Comparison of ENCODE assay signal across 8 mouse cellular contexts in the genomic region with DNA sequence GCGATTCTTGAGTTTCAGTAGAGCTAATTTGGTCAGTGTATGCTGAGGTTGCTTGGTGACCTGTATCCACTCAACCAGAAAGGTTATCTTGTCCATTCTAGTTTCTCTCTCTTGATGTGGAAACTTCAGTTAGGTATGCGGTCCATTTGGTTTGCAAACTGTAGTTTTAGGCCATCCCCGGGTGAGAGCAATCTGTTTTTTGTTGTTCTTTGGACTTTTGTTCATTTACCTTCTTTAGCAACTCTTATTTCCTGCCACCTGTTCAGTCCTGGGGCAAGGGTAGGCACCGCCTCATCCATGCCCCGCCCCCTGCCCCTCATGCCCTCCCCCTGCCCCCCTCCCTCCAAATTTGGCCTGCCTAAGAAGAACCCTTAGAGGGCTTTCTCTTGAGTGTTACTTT. TPM values are rescaled to one million over a fixed set of nuclear protein-coding genes. Genes with fewer than 3 reads are reported as not detected.
DNase-seq lines count a peak whose midpoint lies in the region; ATAC-seq and TF ChIP-seq lines count a peak whose summit lies in the region.

No protein-coding gene starts in this region.

- no peak for TF ChIP-seq POLR2A in cortical plate, adult 2 months (IDR thresholded peaks at IDR 0.05; ENCODE audit: extremely low read depth, insufficient read depth, low read length)

- no peaks in the 10 kb centered on the region for H3K9me3 ChIP-seq in liver, embryonic 12.5 days (replicated peaks)
- no peaks in the 10 kb centered on the region for H3K9me3 ChIP-seq in stomach, embryonic 16.5 days (replicated peaks; ENCODE audit: control insufficient read depth, low read length)
- H3K9me3 ChIP-seq in forebrain, embryonic 12.5 days: no peaks in the 10 kb centered on the region

- WGBS in liver, embryonic 12.5 days (ENCODE audit: insufficient replicate concordance): 72% methylated on average over 5 of the region's 5 CpGs
- 62% methylated on average over 5 of the region's 5 CpGs for WGBS in stomach, embryonic 16.5 days
- 75% methylated on average over 5 of the region's 5 CpGs for WGBS in forebrain, embryonic 12.5 days

- H3K4me1 ChIP-seq in cortical plate, adult 2 months (ENCODE audit: control insufficient read depth, insufficient read depth, low read length): peaks cover 3% of the 10 kb centered on the region; the same call in 1 of the 2 replicates
- peaks cover 71% of the 10 kb centered on the region for H3K4me1 ChIP-seq in liver, embryonic 12.5 days
- H3K4me1 ChIP-seq in stomach, embryonic 16.5 days (ENCODE audit: control insufficient read depth, insufficient read depth, low read length): peaks cover 38% of the 10 kb centered on the region
- H3K4me1 ChIP-seq in forebrain, embryonic 12.5 days: peaks cover 39% of the 10 kb centered on the region

- H3K4me3 ChIP-seq in left cerebral cortex, adult 2 months: peak overlapping the region; percentile 14; the same call in 1 of the 2 replicates
- H3K4me3 ChIP-seq in cortical plate, adult 2 months (ENCODE audit: insufficient read depth, low read length): peak overlapping the region; percentile 71; the same call in 1 of the 2 replicates
- no peak overlapping the region for H3K4me3 ChIP-seq in liver, embryonic 12.5 days
- H3K4me3 ChIP-seq in stomach, embryonic 16.5 days (replicated peaks; ENCODE audit: low read length): no peak overlapping the region
- H3K4me3 ChIP-seq in forebrain, embryonic 12.5 days (replicated peaks): no peak overlapping the region

- H3K4me2 ChIP-seq in liver, embryonic 12.5 days: peak overlapping the region; percentile 99
- H3K4me2 ChIP-seq in stomach, embryonic 16.5 days (ENCODE audit: low read depth, low read length): peak overlapping the region; percentile 74
- H3K4me2 ChIP-seq in forebrain, embryonic 12.5 days: no peak overlapping the region

- no peak overlapping the region for H3K9ac ChIP-seq in liver, embryonic 12.5 days
- H3K9ac ChIP-seq in stomach, embryonic 16.5 days (ENCODE audit: low read length): no peak overlapping the region; the same call in 1 of the 2 replicates
- no peak overlapping the region for H3K9ac ChIP-seq in forebrain, embryonic 12.5 days

- intact Hi-C loops in left cerebral cortex, adult 2 months (cut with DNase I): loop anchor here (5.0 to 10.0 kb wide), 5 partner anchors 271 to 1029 kb away; partner anchors contain the start of genes A930002H24Rik and Fer

- no peak for ATAC-seq in liver, embryonic 12.5 days
- ATAC-seq in stomach, embryonic 16.5 days (ENCODE audit: insufficient read depth, low FRiP score): no peak
- ATAC-seq in forebrain, embryonic 12.5 days (ENCODE audit: low FRiP score): no peak
- ATAC-seq in megakaryocyte-erythroid progenitor cell, adult 5-6 weeks (replicated peaks; ENCODE audit: low FRiP score, low TSS enrichment, poor library complexity, severe bottlenecking): no peak

- no peaks in the 10 kb centered on the region for H3K36me3 ChIP-seq in liver, embryonic 12.5 days
- H3K36me3 ChIP-seq in stomach, embryonic 16.5 days (ENCODE audit: control insufficient read depth, insufficient read depth, low read length): no peaks in the 10 kb centered on the region; the same call in 1 of the 2 replicates
- no peaks in the 10 kb centered on the region for H3K36me3 ChIP-seq in forebrain, embryonic 12.5 days (replicated peaks)

- H3K27me3 ChIP-seq in liver, embryonic 12.5 days (replicated peaks): peaks cover 6% of the 10 kb centered on the region
- H3K27me3 ChIP-seq in stomach, embryonic 16.5 days (ENCODE audit: control insufficient read depth, insufficient read depth, low read length): no peaks in the 10 kb centered on the region
- no peaks in the 10 kb centered on the region for H3K27me3 ChIP-seq in forebrain, embryonic 12.5 days

- TF ChIP-seq CTCF in left cerebral cortex, adult 2 months (IDR thresholded peaks at IDR 0.05): no peak
- TF ChIP-seq CTCF in cortical plate, adult 2 months (IDR thresholded peaks at IDR 0.05; ENCODE audit: extremely low read depth, insufficient read depth, low read length): no peak

- H3K27ac ChIP-seq in left cerebral cortex, adult 2 months: no peak overlapping the region
- H3K27ac ChIP-seq in cortical plate, adult 2 months (ENCODE audit: insufficient read depth, low read length): no peak overlapping the region
- H3K27ac ChIP-seq in liver, embryonic 12.5 days: peak overlapping the region; percentile 40; the same call in 1 of the 2 replicates
- H3K27ac ChIP-seq in stomach, embryonic 16.5 days (ENCODE audit: low read length): peak overlapping the region; percentile 53
- H3K27ac ChIP-seq in forebrain, embryonic 12.5 days: no peak overlapping the region

- no peak for DNase-seq in left cerebral cortex, adult 2 months (ENCODE audit: extremely low spot score in 1 of 2, low spot score in 2 of 2)
- DNase-seq in left cerebral cortex, adult 11 months (ENCODE audit: low spot score): no peak
- no peak for DNase-seq in left cerebral cortex, adult 9 months (ENCODE audit: low spot score in 2 of 2)

RNA-seq across cellular contexts. Expression of gene Man2a1, which starts 3.6 kb away (rescaled TPM):
- total RNA-seq in left cerebral cortex, adult 2 months (2021): 10 to 100 TPM; 18.1 to 19.5 TPM
- polyA plus RNA-seq in cortical plate, adult 2 months (2012; rRNA removed): 11.7 and 12.9 TPM in 2 replicates
- 5.9 and 7.3 TPM in 2 replicates for polyA plus RNA-seq in liver, embryonic 12.5 days (2016; fragmentation: Nextera tagmentation; extraction: Ambion mirVana)
- polyA plus RNA-seq in stomach, embryonic 16.5 days (2015; fragmentation: Nextera tagmentation; extraction: Ambion mirVana): 11.9 and 13.7 TPM in 2 replicates
- 4.1 and 4.7 TPM in 2 replicates for polyA plus RNA-seq in forebrain, embryonic 12.5 days (2016; fragmentation: Nextera tagmentation; extraction: Ambion mirVana)
- 15.7 and 29.5 TPM in 2 replicates for total RNA-seq in megakaryocyte-erythroid progenitor cell, adult 5-6 weeks (2014; fragmentation: Nextera tagmentation)
- 17.7 and 33.4 TPM in 2 replicates for total RNA-seq in megakaryocyte-erythroid progenitor cell, adult 5-6 weeks (2017)

Comparison
In these comparisons a context has a peak if more than half of its experiments do, and no peak if none do; other contexts are left out.
1. H3K27ac ChIP-seq: peak in liver, embryonic 12.5 days (single experiment) and stomach, embryonic 16.5 days (single experiment); none in left cerebral cortex, adult 2 months (single experiment), cortical plate, adult 2 months (single experiment) and forebrain, embryonic 12.5 days (single experiment).
2. H3K4me3 ChIP-seq: peak in left cerebral cortex, adult 2 months (single experiment) and cortical plate, adult 2 months (single experiment); none in liver, embryonic 12.5 days (single experiment), stomach, embryonic 16.5 days (single experiment) and forebrain, embryonic 12.5 days (single experiment).